ENCODE assay signal across 20 mouse cellular contexts in genomic region chr10:66433490-66433889, GRCm38 (mm10).
DNase-seq lines count a peak whose midpoint lies in the region; ATAC-seq lines count a peak whose summit lies in the region.
"Had no signal": no experiment of that assay in that cellular context is flagged by ENCODE, and none has a peak within 500 bp of the region (broad histone marks: within the 10 kb centered on the region; RNA-seq: fewer than 3 reads in every experiment).

No protein-coding gene starts in this region.

- ATAC-seq in frontal cortex, adult (ENCODE audit: low TSS enrichment) = peak; percentile 97
- ATAC-seq: activated CD4-positive, CD25-positive, alpha-beta regulatory T cell, adult 4 months; CD4-positive, CD25-positive, alpha-beta regulatory T cell, adult 4 months; forebrain, embryonic 14.5 days; forebrain, embryonic 16.5 days; Patski had no signal

- DNase-seq in frontal cortex, postnatal 36 days (ENCODE audit: low spot score in 2 of 2) = no peak
- peak; percentile 52 for DNase-seq in brain, adult 2 months (ENCODE audit: low read depth, low spot score)
- peak; percentile 71 for DNase-seq in telencephalon, adult 2 months (ENCODE audit: low read depth, low spot score)
- DNase-seq in thymus, adult 18-20 months = no peak
- DNase-seq: adrenal gland, adult 8-10 months; adrenal gland, postnatal 14 days; adrenal gland, postnatal 36 days; B cell, adult 2 months; cerebellum, adult 11 months; cerebellum, adult 18-20 months; cerebellum, adult 8-10 months; cerebellum, adult 9-11 months; cerebellum, postnatal 14 days; cerebellum, postnatal 36 days had no signal

Comparison
In these comparisons a context has a peak if more than half of its experiments do, and no peak if none do; other contexts are left out.
1. DNase-seq: peak in brain, adult 2 months (single experiment) and telencephalon, adult 2 months (single experiment); none in frontal cortex, postnatal 36 days (0 of 2) and thymus, adult 18-20 months (0 of 2).